Mouse (Mus musculus): ENCODE measurements around the gene Tubg1. TPM values are rescaled to one million over a fixed set of nuclear protein-coding genes. Genes with fewer than 3 reads are reported as not detected.
A peak's percentile ranks its signal among the peaks of the same experiment; 100 is the strongest.
"Not testable (repeated sequence)": the region's sequence is repeated elsewhere in the genome, so short reads cannot be mapped to it uniquely, and the experiment has no call there.

The Tubg1 gene
- polyA plus RNA-seq, 1 experiment: 14.4 TPM

- no peak for TF ChIP-seq CTCF (IDR thresholded peaks at IDR 0.05; ENCODE audit: insufficient read depth, low read length)
- TF ChIP-seq POLR2A (IDR thresholded peaks at IDR 0.05; ENCODE audit: borderline replicate concordance, extremely low read depth, low read depth, low read length): no peak
- WGBS: under 1% methylated on average over 39 of the region's 39 CpGs
Measured at GRCm38 (mm10) chr11:101119131-101119760, 492 bp upstream of the Tubg1 start.

GRCm38 (mm10) chr11:101120545-101121188 lies 929 bp downstream of the Tubg1 start:
- 18% methylated on average over 19 of the region's 19 CpGs for WGBS
- peaks cover 7% of the 10 kb centered on the region for H3K4me1 ChIP-seq (ENCODE audit: control insufficient read depth, insufficient read depth, low read length)

More at GRCm38 (mm10) chr11:101119131-101119760, 492 bp upstream of the Tubg1 start:
- peak overlapping the region; percentile 77 for H3K4me3 ChIP-seq (replicated peaks; ENCODE audit: extremely low read depth, low read depth, low read length)
- H3K4me1 ChIP-seq (ENCODE audit: control insufficient read depth, insufficient read depth, low read length): peaks cover 7% of the 10 kb centered on the region
- no peak for DNase-seq

DNA sequence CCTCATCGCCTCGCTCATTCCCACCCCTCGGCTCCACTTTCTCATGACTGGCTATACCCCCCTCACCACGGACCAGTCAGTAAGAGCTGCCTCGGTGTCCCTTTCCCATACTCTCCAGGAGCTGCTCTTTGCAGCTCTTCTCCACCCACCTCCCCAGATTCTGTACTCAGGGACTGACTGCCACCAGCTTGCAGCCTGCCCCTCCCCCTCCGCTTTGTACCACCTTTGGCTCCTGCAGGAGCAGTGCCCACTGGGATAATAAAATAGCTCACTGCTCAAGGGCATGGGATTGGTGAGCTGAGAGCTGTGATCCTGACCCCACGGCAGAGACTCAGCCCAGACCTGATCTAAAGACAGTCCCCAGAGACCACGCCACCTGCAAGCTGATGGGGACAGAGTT lies 4.8 kb downstream of the Tubg1 start:
- H3K4me3 ChIP-seq (replicated peaks; ENCODE audit: extremely low read depth, low read depth, low read length); H3K4me1 ChIP-seq (ENCODE audit: control insufficient read depth, insufficient read depth, low read length); DNase-seq: not testable (repeated sequence)
- WGBS: 94% methylated on average over 8 of the region's 8 CpGs

More at GRCm38 (mm10) chr11:101120545-101121188, 929 bp downstream of the Tubg1 start:
- peak overlapping the region; percentile 74 for H3K4me3 ChIP-seq (replicated peaks; ENCODE audit: extremely low read depth, low read depth, low read length)
- TF ChIP-seq CTCF (IDR thresholded peaks at IDR 0.05; ENCODE audit: insufficient read depth, low read length) (no peak), POLR2A (IDR thresholded peaks at IDR 0.05; ENCODE audit: borderline replicate concordance, extremely low read depth, low read depth, low read length) (no peak)
- no peak for DNase-seq

DNA sequence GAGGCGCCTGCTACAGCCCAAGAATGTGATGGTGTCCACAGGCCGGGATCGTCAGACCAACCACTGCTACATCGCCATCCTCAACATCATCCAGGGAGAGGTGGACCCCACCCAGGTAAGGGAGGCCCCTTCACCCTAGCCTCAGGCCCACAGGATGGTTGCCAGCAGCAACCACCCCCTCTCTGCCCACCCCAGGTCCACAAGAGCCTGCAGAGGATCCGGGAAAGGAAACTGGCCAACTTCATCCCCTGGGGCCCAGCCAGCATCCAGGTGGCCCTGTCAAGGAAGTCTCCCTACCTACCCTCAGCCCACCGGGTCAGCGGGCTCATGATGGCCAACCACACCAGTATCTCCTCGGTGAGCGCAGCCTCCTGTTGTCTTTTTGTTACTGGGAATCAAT lies 5.3 kb downstream of the Tubg1 start:
- H3K4me1 ChIP-seq (ENCODE audit: control insufficient read depth, insufficient read depth, low read length); H3K4me3 ChIP-seq (replicated peaks; ENCODE audit: extremely low read depth, low read depth, low read length); DNase-seq: not testable (repeated sequence)
- WGBS: 97% methylated on average over 9 of the region's 9 CpGs

- DNase-seq: no peak
- 100% methylated on average over 1 of the region's 1 CpGs for WGBS
- Histone ChIP-seq H3K4me3 (replicated peaks; ENCODE audit: extremely low read depth, low read depth, low read length) (no peak overlapping the region), H3K4me1 (ENCODE audit: control insufficient read depth, insufficient read depth, low read length) (no peaks in the 10 kb centered on the region)
- TF ChIP-seq CTCF (IDR thresholded peaks at IDR 0.05; ENCODE audit: insufficient read depth, low read length) (no peak), POLR2A (IDR thresholded peaks at IDR 0.05; ENCODE audit: borderline replicate concordance, extremely low read depth, low read depth, low read length) (no peak)
Measured at GRCm38 (mm10) chr11:101127075-101127474, 7.3 kb downstream of the Tubg1 start.

GRCm38 (mm10) chr11:101128996-101129577 lies 9.3 kb downstream of the Tubg1 start:
- DNase-seq: no peak
- H3K4me1 ChIP-seq (ENCODE audit: control insufficient read depth, insufficient read depth, low read length): no peaks in the 10 kb centered on the region
- no peak overlapping the region for H3K4me3 ChIP-seq (replicated peaks; ENCODE audit: extremely low read depth, low read depth, low read length)
- WGBS: 80% methylated on average over 11 of the region's 11 CpGs
- TF ChIP-seq CTCF (IDR thresholded peaks at IDR 0.05; ENCODE audit: insufficient read depth, low read length) (no peak), POLR2A (IDR thresholded peaks at IDR 0.05; ENCODE audit: borderline replicate concordance, extremely low read depth, low read depth, low read length) (no peak)

- no peak for TF ChIP-seq CTCF (IDR thresholded peaks at IDR 0.05; ENCODE audit: insufficient read depth, low read length)
- TF ChIP-seq POLR2A (IDR thresholded peaks at IDR 0.05; ENCODE audit: borderline replicate concordance, extremely low read depth, low read depth, low read length): no peak
- Histone ChIP-seq H3K4me1 (ENCODE audit: control insufficient read depth, insufficient read depth, low read length) (no peaks in the 10 kb centered on the region), H3K4me3 (replicated peaks; ENCODE audit: extremely low read depth, low read depth, low read length) (no peak overlapping the region)
- DNase-seq: no peak
- WGBS: 38% methylated on average over 18 of the region's 18 CpGs
Measured at GRCm38 (mm10) chr11:101130056-101130756, 10.5 kb downstream of the Tubg1 start.

DNA sequence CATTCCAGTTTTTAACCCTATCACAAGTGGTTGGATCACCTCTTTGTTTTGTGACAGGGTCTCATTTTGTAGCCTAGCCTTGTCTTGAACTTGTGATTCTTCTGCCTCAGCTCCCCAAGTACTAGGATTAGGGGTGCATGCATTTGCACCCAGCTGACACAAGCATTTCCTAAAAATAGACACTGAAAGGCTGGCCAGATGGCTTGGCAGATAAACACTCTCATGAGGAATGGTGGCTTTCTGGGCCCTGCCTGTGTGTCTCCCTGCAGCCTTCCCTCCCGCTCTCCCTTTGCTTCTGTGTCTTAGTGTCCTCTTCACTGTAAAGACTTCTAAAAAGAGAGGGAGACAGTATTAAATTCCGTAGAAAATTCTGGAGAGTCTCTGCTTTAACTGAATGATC lies 11.4 kb downstream of the Tubg1 start:
- Histone ChIP-seq H3K4me1 (ENCODE audit: control insufficient read depth, insufficient read depth, low read length) (no peaks in the 10 kb centered on the region), H3K4me3 (replicated peaks; ENCODE audit: extremely low read depth, low read depth, low read length) (no peak overlapping the region)
- no peak for DNase-seq
- WGBS: 85% methylated on average over 2 of the region's 2 CpGs
- TF ChIP-seq POLR2A (IDR thresholded peaks at IDR 0.05; ENCODE audit: borderline replicate concordance, extremely low read depth, low read depth, low read length): no peak
- no peak for TF ChIP-seq CTCF (IDR thresholded peaks at IDR 0.05; ENCODE audit: insufficient read depth, low read length)

DNA sequence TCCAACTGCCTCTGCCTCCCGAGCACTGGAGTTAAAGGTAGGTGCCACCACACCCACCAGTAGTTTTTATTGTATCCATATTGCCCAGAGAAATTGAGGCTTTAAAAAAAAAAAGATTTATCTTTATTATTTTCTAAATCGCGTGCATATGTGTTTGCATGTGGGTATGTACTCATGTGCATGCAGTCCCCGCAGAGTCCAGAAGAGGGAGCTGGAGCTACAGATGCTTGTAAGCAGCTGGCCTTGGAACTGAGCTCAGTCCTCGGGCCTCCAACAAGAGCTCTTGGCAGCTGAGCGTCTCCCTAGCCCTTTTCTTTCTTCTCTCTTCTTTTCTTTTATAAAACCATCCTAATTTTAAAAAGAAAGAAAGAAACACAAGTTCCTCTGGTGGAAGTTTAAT lies 12.0 kb downstream of the Tubg1 start:
- 91% methylated on average over 6 of the region's 6 CpGs for WGBS
- peak; percentile 28; the same call in 1 of the 2 replicates for TF ChIP-seq CTCF (IDR thresholded peaks at IDR 0.05; ENCODE audit: insufficient read depth, low read length)
- TF ChIP-seq POLR2A (IDR thresholded peaks at IDR 0.05; ENCODE audit: borderline replicate concordance, extremely low read depth, low read depth, low read length): no peak
- Histone ChIP-seq H3K4me3 (replicated peaks; ENCODE audit: extremely low read depth, low read depth, low read length) (no peak overlapping the region), H3K4me1 (ENCODE audit: control insufficient read depth, insufficient read depth, low read length) (no peaks in the 10 kb centered on the region)
- no peak for DNase-seq
